Mouse (Mus musculus) stomach, embryonic 14.5 days (tissue): Measurements from ENCODE around the gene Tdrd1. TPM values are rescaled to one million over a fixed set of nuclear protein-coding genes. Genes with fewer than 3 reads are reported as not detected.

Experiments
- ATAC-seq: fragments of 200-750 bp; cut with Nextera tagmentation; 2 replicates; pipeline ENCODE4 v1.8.0; 2017; ENCODE audit warnings: low read depth, moderate TSS enrichment; ENCODE audit not compliant: insufficient number of reproducible peaks, insufficient read depth, low FRiP score
- H3K27ac ChIP-seq: fragments of 300-500 bp; sonication (generic); 2 replicates; pipeline ENCODE4 v1.5.1; 2014; ENCODE audit warnings: mild to moderate bottlenecking, low read length, moderate library complexity, mixed read lengths
- H3K27me3 ChIP-seq: fragments of 300-500 bp; sonication (generic); 2 replicates; pipeline ENCODE4 v1.6.1; 2014; ENCODE audit warnings: low read length, control low read depth, mixed read lengths; ENCODE audit not compliant: control insufficient read depth, insufficient read depth
- H3K36me3 ChIP-seq: fragments of 300-500 bp; sonication (generic); 2 replicates; pipeline ENCODE4 v1.6.1; 2014; ENCODE audit warnings: mild to moderate bottlenecking, control low read depth, low read length, moderate library complexity, mixed read lengths; ENCODE audit not compliant: control insufficient read depth, insufficient read depth
- H3K4me1 ChIP-seq: fragments of 300-500 bp; sonication (generic); 2 replicates; pipeline ENCODE4 v1.6.1; 2014; ENCODE audit warnings: low read length, control low read depth, mixed read lengths; ENCODE audit not compliant: control insufficient read depth, insufficient read depth
- H3K4me2 ChIP-seq: fragments of 300-500 bp; sonication (generic); replicated peaks from 2 replicates; pipeline ENCODE4 v1.6.1; 2014; ENCODE audit warnings: low read depth, low read length, control low read depth
- H3K4me3 ChIP-seq: fragments of 300-500 bp; sonication (generic); 2 replicates; pipeline ENCODE4 v1.5.1; 2014; ENCODE audit warnings: low read depth, low read length, control low read depth
- H3K9ac ChIP-seq: fragments of 300-500 bp; sonication (generic); replicated peaks from 2 replicates; pipeline ENCODE4 v1.6.1; 2014; ENCODE audit warnings: low read depth, mild to moderate bottlenecking, control low read depth, low read length, moderate library complexity, mixed read lengths
- H3K9me3 ChIP-seq: fragments of 300-500 bp; sonication (generic); 2 replicates; pipeline ENCODE4 v1.6.1; 2016; ENCODE audit warnings: low read depth, low read length, control low read depth; ENCODE audit not compliant: control insufficient read depth
- WGBS: fragments of 180-500 bp; shearing (Covaris S2); extraction: QIAGEN DNeasy Blood & Tissue Kit; methylation state at CpG from one replicate; pipeline ENCODE4 v1.1.7; 2014; 5-methylcytosine and 5-hydroxymethylcytosine counted together
- polyA plus RNA-seq: library from polyadenylated mRNA; unstranded; fragments of >200 nt; fragmentation: Nextera tagmentation; extraction: Ambion mirVana; gene quantifications from 2 replicates; pipeline ENCODE4 v1.2.1, GENCODE M21; 2014

Gene Tdrd1
- polyA plus RNA-seq, 1 experiment from 2014 or later, result 1.8 TPM

- 42% methylated on average over 10 of the region's 10 CpGs for WGBS
- H3K27me3 ChIP-seq, result no peaks in the 10 kb centered on the region
- peak overlapping the region; percentile 29 for H3K27ac ChIP-seq
- no peaks in the 10 kb centered on the region for H3K36me3 ChIP-seq
- no peaks in the 10 kb centered on the region for H3K9me3 ChIP-seq
- ATAC-seq, result no peak
- H3K9ac ChIP-seq, result no peak overlapping the region
- no peak overlapping the region for H3K4me3 ChIP-seq
- H3K4me1 ChIP-seq, result peaks cover 32% of the 10 kb centered on the region
- no peak overlapping the region for H3K4me2 ChIP-seq
These were observed 61.9 kb downstream of the Tdrd1 start for GRCm38 (mm10) chr19:56887879-56888278.

- ATAC-seq, result peak; percentile 62; the same call in 1 of the 2 replicates
- 37% methylated on average over 5 of the region's 5 CpGs for WGBS
These were observed 62.6 kb downstream of the Tdrd1 start for GRCm38 (mm10) chr19:56888654-56889053.

GRCm38 (mm10) chr19:56891438-56891837, 65.4 kb downstream of the Tdrd1 start:
- 55% methylated on average over 2 of the region's 2 CpGs for WGBS
- Histone ChIP-seq H3K36me3 (no peaks in the 10 kb centered on the region), H3K27me3 (no peaks in the 10 kb centered on the region), H3K27ac (peak overlapping the region; percentile 49; the same call in 1 of the 2 replicates), H3K9ac (no peak overlapping the region), H3K9me3 (no peaks in the 10 kb centered on the region), H3K4me1 (peaks cover 15% of the 10 kb centered on the region), H3K4me2 (no peak overlapping the region), H3K4me3 (no peak overlapping the region)
- ATAC-seq, result no peak

More at GRCm38 (mm10) chr19:56888654-56889053, 62.6 kb downstream of the Tdrd1 start:
- Histone ChIP-seq H3K27me3 (no peaks in the 10 kb centered on the region), H3K9me3 (no peaks in the 10 kb centered on the region), H3K9ac (no peak overlapping the region), H3K27ac (peak overlapping the region; percentile 29), H3K4me2 (no peak overlapping the region), H3K4me3 (no peak overlapping the region), H3K36me3 (no peaks in the 10 kb centered on the region), H3K4me1 (peaks cover 24% of the 10 kb centered on the region)

DNA sequence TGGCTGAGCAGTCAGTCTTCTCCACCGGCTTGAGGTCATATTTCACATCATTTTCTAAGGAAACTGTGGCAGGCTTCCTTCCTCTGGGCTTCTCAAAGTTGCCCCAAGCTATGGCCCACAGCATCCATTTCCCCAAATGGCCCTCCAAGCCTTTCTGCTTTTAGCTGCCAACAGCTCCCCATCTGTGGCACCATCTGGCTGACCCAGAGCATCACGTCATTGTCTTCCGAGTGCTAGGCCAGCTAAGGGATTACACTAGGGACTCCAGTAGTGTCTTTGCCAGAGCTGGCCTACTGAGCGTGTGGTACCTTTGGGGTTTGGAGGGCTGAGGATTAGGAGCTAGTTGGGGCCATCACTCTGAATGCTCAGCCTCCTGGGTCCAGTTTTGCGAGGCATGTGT, 66.6 kb downstream of the Tdrd1 start:
- H3K27me3 ChIP-seq, result no peaks in the 10 kb centered on the region
- 91% methylated on average over 5 of the region's 5 CpGs for WGBS

GRCm38 (mm10) chr19:56893326-56893725, 67.3 kb downstream of the Tdrd1 start:
- Histone ChIP-seq H3K9ac (no peak overlapping the region), H3K4me2 (no peak overlapping the region), H3K27me3 (no peaks in the 10 kb centered on the region), H3K4me3 (no peak overlapping the region), H3K9me3 (no peaks in the 10 kb centered on the region), H3K4me1 (peaks cover 13% of the 10 kb centered on the region), H3K36me3 (no peaks in the 10 kb centered on the region), H3K27ac (no peak overlapping the region)
- 59% methylated on average over 5 of the region's 5 CpGs for WGBS
- ATAC-seq, result no peak

More for the DNA sequence above, 66.6 kb downstream of the Tdrd1 start:
- no peaks in the 10 kb centered on the region for H3K9me3 ChIP-seq
- no peak overlapping the region for H3K27ac ChIP-seq
- no peaks in the 10 kb centered on the region for H3K36me3 ChIP-seq
- ATAC-seq, result no peak
- H3K9ac ChIP-seq, result no peak overlapping the region
- H3K4me1 ChIP-seq, result peaks cover 15% of the 10 kb centered on the region
- no peak overlapping the region for H3K4me2 ChIP-seq
- H3K4me3 ChIP-seq, result no peak overlapping the region

DNA sequence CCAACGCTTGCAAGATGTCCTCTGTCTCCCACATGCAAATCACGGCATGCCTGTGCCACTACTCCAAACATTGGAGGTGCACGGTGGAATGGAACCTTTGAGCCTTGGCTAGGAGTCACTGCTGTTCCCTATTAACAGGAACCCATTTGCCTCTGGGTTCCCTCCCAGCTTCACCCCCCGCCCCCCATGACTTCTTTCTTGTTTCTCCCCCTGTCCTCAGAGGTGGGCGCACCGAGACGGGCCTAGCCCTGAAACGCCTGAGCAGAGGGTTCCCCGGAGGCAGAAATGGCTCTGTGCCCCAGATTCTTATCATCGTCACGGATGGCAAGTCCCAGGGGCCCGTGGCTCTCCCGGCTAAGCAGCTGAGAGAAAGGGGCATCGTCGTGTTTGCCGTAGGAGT, 71.6 kb downstream of the Tdrd1 start:
- no peaks in the 10 kb centered on the region for H3K36me3 ChIP-seq
- H3K27me3 ChIP-seq, result no peaks in the 10 kb centered on the region
- ATAC-seq, result no peak
- no peak overlapping the region for H3K4me2 ChIP-seq
- H3K4me3 ChIP-seq, result no peak overlapping the region
- 87% methylated on average over 16 of the region's 16 CpGs for WGBS
- no peak overlapping the region for H3K27ac ChIP-seq
- H3K9ac ChIP-seq, result no peak overlapping the region
- no peaks in the 10 kb centered on the region for H3K9me3 ChIP-seq
- peaks cover 5% of the 10 kb centered on the region; the same call in 1 of the 2 replicates for H3K4me1 ChIP-seq

- ATAC-seq, result no peak
- no peak overlapping the region for H3K4me3 ChIP-seq
These were observed 78.1 kb downstream of the Tdrd1 start for GRCm38 (mm10) chr19:56904095-56904494.

GRCm38 (mm10) chr19:56905395-56905794, 79.4 kb downstream of the Tdrd1 start:
- no peaks in the 10 kb centered on the region for H3K9me3 ChIP-seq
- no peak overlapping the region for H3K4me3 ChIP-seq
- WGBS, result 89% methylated on average over 7 of the region's 7 CpGs
- no peaks in the 10 kb centered on the region for H3K36me3 ChIP-seq
- no peak overlapping the region for H3K9ac ChIP-seq
- no peaks in the 10 kb centered on the region for H3K27me3 ChIP-seq
- ATAC-seq, result no peak
- H3K4me2 ChIP-seq, result no peak overlapping the region
- no peak overlapping the region for H3K27ac ChIP-seq
- peaks cover 5% of the 10 kb centered on the region; the same call in 1 of the 2 replicates for H3K4me1 ChIP-seq

More at GRCm38 (mm10) chr19:56904095-56904494, 78.1 kb downstream of the Tdrd1 start:
- Histone ChIP-seq H3K4me2 (no peak overlapping the region), H3K9ac (no peak overlapping the region), H3K27me3 (no peaks in the 10 kb centered on the region), H3K36me3 (no peaks in the 10 kb centered on the region), H3K4me1 (peaks cover 10% of the 10 kb centered on the region; the same call in 1 of the 2 replicates), H3K27ac (no peak overlapping the region), H3K9me3 (no peaks in the 10 kb centered on the region)
- WGBS, result 74% methylated on average over 3 of the region's 3 CpGs

DNA sequence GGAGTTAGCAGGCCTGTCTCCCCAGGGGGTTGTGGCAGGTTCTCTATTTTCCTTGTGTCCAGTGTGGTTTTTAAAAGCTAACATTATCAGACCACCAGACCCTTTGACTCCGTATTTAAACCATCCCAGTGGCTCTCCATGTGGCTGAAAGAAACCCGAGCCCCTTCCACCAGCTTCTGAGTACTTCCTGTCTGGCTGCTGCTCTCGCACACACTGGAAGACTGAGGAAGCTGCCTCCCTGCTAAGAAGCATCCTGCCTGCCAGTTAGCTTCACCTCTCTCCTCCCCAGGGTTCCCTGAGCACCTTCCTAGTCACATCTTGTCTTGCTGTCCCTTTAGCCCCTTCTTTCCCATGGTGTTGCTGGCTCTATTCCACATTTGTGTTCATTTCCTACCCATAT, 81.8 kb downstream of the Tdrd1 start:
- Histone ChIP-seq H3K4me1 (peaks cover 5% of the 10 kb centered on the region; the same call in 1 of the 2 replicates), H3K36me3 (no peaks in the 10 kb centered on the region), H3K9me3 (no peaks in the 10 kb centered on the region), H3K4me2 (no peak overlapping the region), H3K27me3 (no peaks in the 10 kb centered on the region), H3K27ac (no peak overlapping the region), H3K9ac (no peak overlapping the region), H3K4me3 (no peak overlapping the region)
- WGBS, result 32% methylated on average over 3 of the region's 3 CpGs
- no peak for ATAC-seq
